Mouse (Mus musculus): Measurements from ENCODE around the gene Grik3.

The Grik3 gene

DNA sequence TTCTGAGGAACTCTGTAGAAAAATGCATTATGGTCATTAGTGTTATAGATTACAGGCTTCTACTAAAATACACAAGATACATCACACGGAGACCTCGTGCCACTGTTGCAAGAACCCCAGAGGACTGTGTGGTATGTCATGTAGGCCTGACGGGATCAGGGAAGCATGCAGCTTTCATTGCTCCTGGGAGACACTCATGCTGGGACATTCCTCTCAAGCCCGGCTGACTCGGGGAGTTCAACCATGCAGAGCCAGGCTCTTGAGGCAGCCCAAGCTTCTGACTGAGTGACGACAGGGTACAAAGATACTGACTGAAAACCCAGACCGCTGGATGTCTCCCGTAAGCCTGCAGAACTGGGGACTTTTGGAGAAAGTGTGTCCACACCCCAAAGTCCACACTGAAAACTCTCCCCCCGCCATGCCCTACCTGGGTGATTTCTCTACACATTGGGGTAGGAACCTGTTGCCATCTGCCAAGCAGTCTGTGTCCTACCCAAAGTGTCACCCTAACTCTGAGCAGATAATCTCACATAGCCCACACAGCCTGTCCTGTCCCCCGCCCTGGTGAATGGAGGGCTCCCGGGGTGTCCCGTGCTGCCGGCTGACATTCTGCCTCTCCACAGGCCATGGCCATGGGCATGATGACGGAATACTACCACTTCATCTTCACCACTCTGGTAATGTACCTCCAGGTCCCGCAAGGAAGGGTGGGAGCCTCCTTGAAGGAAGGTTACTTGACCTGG is 150.6 kb downstream of the Grik3 start:
- no peak for DNase-seq (ENCODE audit: low spot score in 2 of 2)

- no peak for DNase-seq (ENCODE audit: low spot score in 2 of 2)
Measured at GRCm38 (mm10) chr4:125644581-125645568, 154.4 kb downstream of the Grik3 start.

DNA sequence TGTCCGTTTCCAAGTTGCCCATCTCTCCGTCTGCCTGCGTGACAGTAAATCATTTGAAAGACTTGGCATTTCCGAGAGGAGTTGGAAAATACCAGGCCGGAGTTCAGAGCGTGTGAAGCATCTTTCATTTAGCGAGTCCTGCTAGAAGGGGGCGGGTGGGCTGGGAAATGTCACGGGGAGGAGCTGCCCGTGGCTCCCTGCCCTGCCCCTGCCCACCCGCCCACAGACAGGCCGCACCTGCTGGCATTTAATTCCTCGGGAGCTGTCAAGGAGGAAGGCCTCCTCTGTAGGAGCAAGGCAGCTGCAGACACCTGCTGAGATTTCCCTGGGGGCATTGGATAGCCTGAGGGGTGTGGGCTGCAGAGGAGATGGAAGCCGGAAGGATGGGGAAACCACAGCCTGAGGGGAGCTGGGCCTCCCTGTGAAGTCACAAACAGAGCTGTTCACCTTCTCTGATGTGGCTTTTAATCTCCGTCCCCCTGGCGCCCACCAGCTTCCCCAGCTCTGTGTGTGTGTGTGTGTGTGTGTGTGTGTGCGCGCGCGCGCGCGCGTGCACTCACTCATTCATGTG is 161.3 kb downstream of the Grik3 start:
- no peak for DNase-seq (ENCODE audit: low spot score in 2 of 2)

- no peak for DNase-seq (ENCODE audit: low spot score in 2 of 2)
Measured at GRCm38 (mm10) chr4:125656031-125656430, 165.5 kb downstream of the Grik3 start.

DNA sequence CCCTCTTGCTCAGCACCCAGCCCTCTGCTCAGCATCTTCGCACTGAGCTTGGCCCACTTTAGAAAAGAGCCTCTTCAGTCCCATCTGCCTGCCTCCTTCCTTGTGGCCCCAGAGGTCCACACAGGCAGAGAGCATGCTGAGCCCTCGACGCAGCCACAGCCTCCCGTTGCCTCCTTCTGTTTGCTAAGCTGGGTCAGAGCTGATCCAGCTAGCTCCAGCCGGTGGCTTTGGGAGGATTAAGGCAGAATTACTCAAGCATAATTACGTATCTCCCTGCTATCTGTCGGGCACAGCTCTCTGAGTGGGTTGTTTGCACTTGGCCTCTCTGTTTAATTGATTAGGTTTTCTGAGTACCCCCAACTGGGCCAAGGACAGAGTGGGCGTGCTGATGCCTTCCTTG is 167.9 kb downstream of the Grik3 start:
- no peak for DNase-seq (ENCODE audit: low spot score in 2 of 2)

- DNase-seq (ENCODE audit: low spot score in 2 of 2) = no peak
Measured at GRCm38 (mm10) chr4:125661982-125662381, 171.5 kb downstream of the Grik3 start.

- no peak for DNase-seq (ENCODE audit: low spot score in 2 of 2)
Measured at GRCm38 (mm10) chr4:125663262-125663661, 172.8 kb downstream of the Grik3 start.

- DNase-seq (ENCODE audit: low spot score in 2 of 2) = no peak
Measured at GRCm38 (mm10) chr4:125665955-125666354, 175.5 kb downstream of the Grik3 start.

DNA sequence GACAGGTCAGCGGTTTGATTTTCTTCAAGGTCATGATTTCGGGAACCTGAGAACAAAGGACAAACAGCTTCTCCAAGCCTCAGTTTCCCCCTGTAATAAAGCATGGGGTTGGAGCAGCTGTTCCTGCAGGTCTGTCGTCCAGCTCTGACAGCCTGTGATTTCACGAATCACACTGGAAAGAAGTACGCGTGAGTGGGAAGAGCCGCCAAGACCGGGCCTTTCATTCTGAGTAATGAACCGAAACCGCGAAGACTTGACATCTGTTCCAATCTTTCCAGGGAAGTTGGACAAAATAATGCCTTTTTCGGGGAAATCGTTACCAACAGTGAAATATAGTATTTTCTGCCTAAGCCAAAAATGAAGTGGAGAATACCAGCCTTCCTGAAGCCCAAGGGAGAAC is 191.5 kb downstream of the Grik3 start:
- DNase-seq (ENCODE audit: low spot score in 2 of 2) = no peak

- DNase-seq (ENCODE audit: low spot score in 2 of 2) = no peak
Measured at GRCm38 (mm10) chr4:125687078-125687477, 196.6 kb downstream of the Grik3 start.

- no peak for DNase-seq (ENCODE audit: low spot score in 2 of 2)
Measured at GRCm38 (mm10) chr4:125695431-125695830, 204.9 kb downstream of the Grik3 start.

- no peak for DNase-seq (ENCODE audit: low spot score in 2 of 2)
Measured at GRCm38 (mm10) chr4:125696182-125696939, 205.9 kb downstream of the Grik3 start.

DNA sequence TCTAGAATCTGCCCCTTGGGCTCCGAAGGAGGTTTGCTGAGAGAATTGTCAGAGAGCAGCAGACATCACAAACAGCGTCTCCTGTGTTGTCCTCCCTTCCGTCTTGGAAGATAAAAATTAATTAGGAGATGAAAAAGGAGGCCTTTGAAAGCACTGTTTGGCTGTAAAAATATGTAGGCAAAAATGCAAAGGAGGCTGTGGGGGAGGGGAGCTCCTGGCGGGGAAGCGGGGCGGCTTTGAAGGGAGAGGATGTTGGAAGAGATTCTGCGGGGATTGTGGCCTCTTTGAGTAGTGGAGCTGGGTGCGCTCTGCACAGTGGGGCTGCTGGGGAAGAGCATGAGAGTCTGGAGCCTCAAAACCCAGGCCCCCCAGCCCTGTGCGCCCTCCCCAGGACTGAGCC is 207.1 kb downstream of the Grik3 start:
- DNase-seq (ENCODE audit: low spot score in 2 of 2) = no peak

GRCm38 (mm10) chr4:125699056-125699455 is 208.6 kb downstream of the Grik3 start:
- no peak for DNase-seq (ENCODE audit: low spot score in 2 of 2)

DNA sequence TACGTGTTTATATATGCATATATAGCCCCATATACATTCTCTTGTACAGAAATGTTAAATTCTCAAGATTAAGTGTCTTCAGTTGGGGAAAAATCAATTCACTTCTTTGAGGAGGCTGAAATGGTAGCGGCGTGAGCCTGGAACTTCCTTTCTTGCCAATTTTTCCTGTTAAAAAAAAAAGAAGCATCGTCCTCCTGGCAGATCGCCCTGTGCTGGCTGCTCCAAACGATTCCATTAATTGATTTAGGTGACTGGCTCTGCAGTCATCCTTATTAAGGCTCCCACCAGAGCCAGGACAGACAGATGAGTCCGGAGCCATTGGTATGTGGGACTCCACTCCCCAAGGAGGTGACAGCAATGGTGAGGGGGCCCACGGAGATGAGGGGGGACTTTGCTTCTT is 209.8 kb downstream of the Grik3 start:
- no peak for DNase-seq (ENCODE audit: low spot score in 2 of 2)

DNA sequence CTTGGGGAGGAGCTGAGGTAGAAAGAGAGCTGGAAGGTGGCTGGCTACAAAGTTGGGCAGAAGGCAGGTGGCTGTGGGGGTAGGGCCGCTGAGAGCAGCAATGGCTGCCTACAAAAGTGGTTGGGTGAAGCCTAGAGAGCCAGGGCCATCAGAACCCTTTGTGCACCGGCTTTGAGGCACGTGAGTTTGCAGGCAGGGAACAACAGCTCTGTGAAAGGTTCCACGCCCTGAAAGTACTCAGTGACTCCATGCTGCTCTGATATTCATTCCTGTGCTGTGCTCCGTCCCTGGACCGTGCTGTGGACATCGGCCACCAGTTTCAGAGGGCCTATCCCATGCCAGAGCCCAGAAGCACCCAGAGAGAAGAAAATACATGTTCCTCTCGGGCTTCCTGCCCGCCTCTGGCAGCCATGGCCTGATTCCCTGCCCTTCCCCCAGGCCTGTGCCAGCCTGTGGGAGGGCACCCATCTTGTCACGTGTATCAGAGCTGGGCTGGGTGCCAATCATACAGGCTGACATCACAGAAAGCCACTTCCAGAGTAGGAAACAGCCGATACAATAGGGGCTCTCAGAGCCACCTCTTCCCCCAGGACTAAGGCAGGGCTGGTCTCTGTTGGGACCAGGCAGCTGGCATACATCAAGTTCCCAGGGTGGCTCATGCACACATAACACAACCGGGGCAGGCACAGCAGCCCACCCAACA is 212.3 kb downstream of the Grik3 start:
- no peak for DNase-seq (ENCODE audit: low spot score in 2 of 2)

- DNase-seq (ENCODE audit: low spot score in 2 of 2) = no peak
Measured at GRCm38 (mm10) chr4:125703310-125703690, 212.8 kb downstream of the Grik3 start.

- DNase-seq (ENCODE audit: low spot score in 2 of 2) = no peak
Measured at GRCm38 (mm10) chr4:125705746-125706145, 215.2 kb downstream of the Grik3 start.

GRCm38 (mm10) chr4:125709716-125710115 is 219.2 kb downstream of the Grik3 start:
- no peak for DNase-seq (ENCODE audit: low spot score in 2 of 2)

GRCm38 (mm10) chr4:125717881-125718280 is 227.4 kb downstream of the Grik3 start:
- no peak for DNase-seq (ENCODE audit: low spot score in 2 of 2)

All from spleen, postnatal 36 days (tissue).